Mouse (Mus musculus) c-Kit-positive CD71-positive TER-119-positive erythroid progenitor cells, embryonic 14.5 days (primary cell): ENCODE results near the gene Eppin.
"Not testable (repeated sequence)": the region's sequence is repeated elsewhere in the genome, so short reads cannot be mapped to it uniquely, and the experiment has no call there.

Experiments used
- DNase-seq: peaks from one replicate; pipeline ENCODE4 v3.0.0-alpha.2; 2013; ENCODE audit warnings: low spot score

Eppin gene

DNA sequence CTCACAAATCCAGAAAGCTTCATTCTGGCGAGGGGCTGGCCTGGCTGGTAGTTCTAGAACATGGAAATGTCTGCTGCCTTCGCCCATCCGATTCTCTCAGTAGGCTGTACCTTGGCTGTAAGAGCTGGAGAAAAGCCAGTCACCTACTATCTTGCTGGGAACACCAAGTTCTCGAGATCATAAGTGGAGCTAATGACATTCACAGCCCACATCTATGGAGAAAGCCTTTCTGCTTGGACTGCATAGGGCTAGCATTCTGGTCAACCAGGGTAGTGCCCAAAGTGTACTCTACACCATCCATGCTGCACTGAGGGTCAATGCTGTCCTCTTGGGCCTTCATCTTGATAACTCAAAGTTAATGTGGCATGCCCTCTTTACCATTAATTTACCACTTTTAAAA lies at the start of gene Eppin:
TSS of gene Eppin (minus strand) at position 101 of the 400 bp plus-strand sequence.
- DNase-seq: no peak

DNA sequence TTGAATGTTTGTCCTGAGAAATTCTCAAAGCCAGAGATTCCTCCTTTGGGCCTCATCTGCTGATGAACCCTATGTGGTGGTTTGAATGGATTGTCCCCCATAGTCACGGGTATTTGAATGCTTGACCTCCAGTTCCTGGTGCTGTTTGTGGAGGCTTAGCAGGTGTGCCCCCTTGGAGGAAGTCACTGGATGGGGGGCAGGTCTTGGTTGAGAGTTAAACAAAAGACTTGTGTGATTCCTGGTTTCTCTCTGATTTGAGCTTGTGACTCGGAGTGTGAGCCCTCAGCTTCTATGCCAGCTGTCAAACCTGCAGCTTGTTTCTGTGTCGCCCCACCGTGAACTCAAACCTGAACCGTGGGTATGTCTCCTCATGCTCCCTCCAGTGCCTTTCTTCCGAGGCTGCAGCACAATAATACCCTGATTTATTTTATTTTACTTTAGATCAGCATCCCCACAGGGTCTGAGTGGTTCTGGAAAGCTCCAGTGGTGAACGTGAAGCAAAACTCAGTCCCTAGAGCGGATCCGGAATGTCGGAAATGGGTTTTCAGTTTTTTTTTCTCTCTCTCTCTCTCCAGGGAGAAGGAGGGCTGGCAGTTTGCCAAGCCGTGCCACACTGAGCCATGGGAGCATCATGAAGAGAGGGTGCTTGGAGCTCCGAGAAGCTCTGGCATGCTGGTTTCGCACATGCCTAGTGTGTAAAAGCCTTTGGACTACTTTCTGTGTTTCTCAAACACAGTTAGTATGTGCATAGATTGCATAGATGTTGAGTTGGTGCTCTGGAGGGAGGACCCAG lies 48.7 kb upstream of the Eppin start:
- DNase-seq: no peak

DNA sequence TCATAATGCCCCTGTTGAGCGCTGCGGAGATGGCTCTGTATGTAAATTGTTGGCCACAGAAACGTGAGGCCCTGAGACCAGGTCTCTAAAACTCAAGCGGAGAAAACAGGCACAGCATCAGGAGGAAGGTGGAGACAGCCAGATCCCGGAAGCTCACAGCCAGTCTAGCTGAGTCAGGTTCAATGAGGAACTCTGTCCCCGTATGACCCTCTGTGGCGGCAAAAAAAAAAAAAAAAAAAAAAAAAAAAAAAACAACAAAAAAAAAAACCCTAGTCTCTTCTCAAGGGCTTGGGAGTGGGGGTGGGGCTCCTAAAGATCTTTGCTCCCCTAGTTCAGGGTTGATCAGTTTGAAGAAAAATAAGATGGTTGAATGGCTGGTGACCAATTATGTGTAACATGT lies 47.7 kb upstream of the Eppin start:
- DNase-seq: no peak

DNA sequence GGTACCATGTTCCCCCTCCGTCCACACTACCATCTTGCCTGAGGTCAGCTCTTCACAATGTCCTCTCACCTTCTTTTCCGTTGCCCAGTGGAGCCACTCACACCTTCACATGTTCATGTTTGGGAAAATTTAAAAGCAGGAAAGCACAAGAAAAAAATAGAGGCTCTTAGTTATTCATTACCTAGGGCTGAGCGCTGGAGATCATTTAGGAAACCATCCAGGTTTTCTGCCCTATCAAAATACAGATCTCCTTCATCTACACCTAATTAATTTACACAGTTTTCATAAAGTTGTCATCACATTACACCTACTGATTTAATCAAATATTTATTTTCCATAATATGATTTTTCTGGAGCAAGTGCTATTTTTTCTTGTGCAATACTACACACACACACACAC lies 45.3 kb upstream of the Eppin start, which contains the start of gene Wfdc16:
TSS of gene Wfdc16 (minus strand) at position 101 of the 400 bp plus-strand sequence.
- no peak for DNase-seq

DNA sequence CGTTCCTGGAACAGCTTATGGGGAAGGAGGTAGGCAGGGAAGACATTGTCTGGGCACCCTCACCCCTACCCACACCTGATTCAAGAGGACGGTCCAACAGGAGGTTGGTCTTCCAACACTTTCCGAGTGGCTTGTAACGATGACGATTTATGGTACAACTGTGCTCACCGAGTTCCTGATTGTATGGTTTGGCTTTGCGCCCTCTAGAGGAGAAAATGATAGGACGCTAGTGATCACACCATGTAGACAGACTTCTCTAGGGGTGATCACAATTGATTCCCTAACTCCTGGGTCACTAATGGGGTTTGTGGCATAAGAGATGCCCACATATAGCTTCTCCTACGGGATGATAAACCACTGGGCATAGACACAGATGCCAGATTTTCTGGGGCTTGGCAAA lies 41.9 kb upstream of the Eppin start:
- peak; percentile 5 for DNase-seq

DNA sequence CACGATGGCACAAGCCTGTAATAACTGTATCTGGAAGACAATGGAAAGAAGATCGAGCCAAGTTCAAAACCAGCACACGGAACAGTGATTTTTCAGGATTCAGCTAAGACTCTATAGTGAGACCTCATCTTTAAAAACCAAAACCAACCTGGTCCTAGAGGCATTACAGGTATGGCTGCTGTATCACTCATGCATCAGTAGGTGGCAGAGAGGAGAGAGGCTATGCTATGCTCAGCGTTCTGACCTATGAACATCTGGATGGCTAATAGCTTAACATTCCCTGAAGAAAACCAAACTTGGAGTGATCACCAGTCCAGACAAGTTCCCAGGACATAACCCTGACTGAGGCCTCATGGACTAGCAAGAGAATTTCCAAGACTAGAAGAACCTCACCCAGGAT lies 28.4 kb upstream of the Eppin start:
- DNase-seq: no peak

DNA sequence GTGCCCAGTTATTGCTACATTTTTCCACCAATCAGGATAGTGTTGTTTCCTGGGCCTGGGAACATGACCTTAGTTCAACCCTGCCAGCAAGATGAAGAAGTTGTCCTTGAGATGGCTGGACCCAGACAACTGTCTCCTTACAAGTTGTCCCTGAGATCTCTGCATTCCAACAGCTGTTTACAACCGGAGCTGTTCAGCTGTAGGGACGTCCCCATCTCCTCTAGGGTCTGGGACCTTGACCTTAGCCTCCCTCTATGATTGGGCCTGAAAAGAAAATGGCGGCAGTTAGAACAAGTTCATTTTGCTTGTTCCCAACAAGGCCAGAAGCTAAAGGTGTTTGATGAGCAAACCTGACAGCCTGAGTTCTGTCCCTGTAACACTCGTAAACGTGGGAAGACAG lies 25.7 kb upstream of the Eppin start:
- DNase-seq: no peak

DNA sequence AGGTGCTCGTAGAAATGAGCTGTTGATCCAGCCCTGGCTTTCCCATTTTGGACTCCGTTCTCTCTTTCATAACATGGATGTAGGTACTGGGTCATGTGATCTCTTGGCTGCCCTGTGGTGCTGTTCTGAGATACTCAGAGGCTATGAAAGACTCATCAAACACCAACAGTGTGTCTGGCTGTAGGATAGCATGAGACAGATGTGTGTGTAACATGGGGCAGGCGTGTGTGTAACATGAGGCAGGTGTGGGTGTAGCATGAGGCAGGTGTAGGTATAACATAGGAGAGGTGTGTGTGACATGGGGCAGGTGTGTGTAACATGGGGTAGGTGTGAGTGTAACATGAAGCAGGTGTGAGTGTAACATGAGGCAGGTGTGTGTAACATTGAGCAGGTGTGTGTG lies 22.0 kb upstream of the Eppin start:
- DNase-seq: no peak

DNA sequence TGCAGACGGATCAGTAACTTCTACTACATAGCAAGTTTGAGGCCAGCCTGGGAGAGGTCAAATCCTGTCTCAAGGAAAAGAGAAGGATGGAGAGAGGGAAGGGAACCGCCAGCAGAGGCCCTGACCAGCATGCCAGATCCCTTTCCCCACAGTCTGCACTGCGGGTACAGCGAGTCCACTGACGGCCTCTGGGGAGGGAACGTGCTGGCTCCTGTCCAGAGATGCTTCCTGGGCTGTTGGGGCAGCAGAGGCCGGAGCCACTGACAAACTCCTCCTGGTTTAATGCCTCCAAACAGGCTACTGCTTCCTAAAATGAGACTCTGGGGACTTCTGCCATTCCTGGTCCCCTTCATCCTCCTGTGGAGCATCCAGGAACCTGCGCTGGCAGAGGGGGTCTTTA lies 20.1 kb upstream of the Eppin start, which contains the start of the genes Wfdc6b and Wfdc8:
TSS of gene Wfdc6b (plus strand) at position 52 of the 400 bp plus-strand sequence.
TSS of gene Wfdc8 (minus strand) at position 156 of the 400 bp plus-strand sequence.
- not testable (repeated sequence) for DNase-seq

DNA sequence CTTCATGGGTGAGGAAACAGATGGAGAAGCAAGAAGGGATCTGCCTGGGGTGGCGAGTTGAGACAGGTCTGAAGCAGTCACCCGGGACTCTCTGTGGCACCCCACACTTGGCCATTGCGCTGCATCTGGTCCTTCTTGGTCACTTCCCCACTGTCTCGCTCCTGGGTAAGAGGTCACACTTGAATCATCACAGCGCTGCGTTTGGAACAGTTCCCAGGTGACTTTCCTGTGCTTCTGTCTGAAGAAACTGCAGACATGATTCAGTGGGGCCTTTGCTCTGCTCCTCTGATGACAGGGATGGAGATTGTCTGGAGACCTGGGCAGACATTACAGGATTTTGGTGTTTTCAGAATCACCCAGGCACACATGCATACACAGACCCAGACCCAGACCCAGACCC lies 15.4 kb upstream of the Eppin start:
- no peak for DNase-seq

DNA sequence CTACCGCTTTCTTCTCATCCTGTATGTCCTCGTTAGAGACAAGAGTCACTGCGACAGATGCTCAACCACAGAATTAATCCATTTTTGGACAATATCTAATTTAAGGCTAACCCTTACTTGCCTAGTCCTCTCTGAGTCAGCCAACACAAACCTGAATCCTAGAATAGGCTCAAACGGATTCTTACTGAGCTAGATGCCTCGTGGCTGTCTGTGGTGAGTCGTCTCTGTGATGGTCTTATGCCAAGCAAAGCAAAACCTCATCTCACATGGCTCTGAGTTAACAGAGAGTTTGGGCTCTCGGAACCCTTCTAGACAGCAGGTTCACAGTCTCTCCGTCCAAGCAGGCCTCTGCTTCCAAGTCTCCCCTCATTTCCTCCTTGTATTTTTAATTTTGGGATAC lies 11.0 kb upstream of the Eppin start:
- no peak for DNase-seq

DNA sequence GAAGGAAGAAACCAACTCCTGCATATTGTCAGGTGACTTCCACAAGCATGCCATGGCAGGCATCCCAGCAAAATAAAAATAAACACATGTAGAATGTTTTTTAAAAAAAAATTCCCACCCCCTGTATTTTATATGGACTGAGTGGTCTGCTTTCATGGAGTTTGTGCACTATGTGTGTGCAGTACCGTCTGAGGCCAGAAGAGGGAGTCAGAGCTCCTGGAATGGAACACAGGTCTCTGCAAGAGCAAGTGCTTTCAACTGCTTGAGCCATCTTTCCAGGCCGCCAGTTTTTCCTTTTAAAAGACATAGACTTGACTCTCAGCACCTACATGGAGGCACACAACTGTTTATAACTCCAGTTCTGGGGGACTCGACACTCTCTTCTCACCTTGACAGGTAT lies 10.1 kb upstream of the Eppin start:
- DNase-seq: no peak

DNA sequence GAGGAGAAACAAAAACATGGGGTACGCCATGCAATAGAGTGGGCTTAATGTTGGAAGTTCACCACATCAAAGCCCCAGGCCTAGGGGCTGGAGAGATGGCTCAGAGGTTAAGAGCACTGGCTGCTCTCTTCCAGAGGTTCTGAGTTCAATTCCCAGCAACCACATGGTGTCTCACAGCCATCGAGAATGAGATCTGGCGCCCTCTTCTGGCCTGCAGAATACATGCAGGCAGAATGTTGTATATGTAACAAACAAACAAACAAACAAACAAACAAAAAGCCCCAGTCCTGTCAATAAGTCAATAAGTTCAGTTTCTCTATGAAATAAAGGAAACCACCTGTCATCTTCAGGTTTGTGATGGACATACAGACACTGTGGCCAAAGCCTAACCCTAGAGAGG lies 6.8 kb upstream of the Eppin start:
- no peak for DNase-seq

DNA sequence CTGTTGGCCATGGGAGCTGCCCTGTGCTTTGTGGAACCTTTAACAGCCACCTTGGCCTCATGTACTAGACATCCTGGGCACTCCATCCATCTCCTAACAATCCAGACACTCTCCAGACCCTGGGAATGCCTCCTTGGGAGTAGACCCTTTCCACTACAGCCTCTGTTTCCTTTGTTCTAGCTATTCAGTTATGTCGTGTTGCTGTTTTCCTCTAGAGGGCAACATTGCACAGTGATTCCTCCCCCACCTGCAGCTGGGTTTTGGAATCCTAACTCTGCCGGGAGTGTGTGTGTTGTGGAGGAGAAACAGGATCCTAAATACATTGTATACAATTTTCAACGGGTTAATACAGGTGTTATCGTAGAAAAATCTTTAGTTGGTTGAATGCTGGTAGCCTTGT lies 1.4 kb downstream of the Eppin start:
- DNase-seq: no peak

DNA sequence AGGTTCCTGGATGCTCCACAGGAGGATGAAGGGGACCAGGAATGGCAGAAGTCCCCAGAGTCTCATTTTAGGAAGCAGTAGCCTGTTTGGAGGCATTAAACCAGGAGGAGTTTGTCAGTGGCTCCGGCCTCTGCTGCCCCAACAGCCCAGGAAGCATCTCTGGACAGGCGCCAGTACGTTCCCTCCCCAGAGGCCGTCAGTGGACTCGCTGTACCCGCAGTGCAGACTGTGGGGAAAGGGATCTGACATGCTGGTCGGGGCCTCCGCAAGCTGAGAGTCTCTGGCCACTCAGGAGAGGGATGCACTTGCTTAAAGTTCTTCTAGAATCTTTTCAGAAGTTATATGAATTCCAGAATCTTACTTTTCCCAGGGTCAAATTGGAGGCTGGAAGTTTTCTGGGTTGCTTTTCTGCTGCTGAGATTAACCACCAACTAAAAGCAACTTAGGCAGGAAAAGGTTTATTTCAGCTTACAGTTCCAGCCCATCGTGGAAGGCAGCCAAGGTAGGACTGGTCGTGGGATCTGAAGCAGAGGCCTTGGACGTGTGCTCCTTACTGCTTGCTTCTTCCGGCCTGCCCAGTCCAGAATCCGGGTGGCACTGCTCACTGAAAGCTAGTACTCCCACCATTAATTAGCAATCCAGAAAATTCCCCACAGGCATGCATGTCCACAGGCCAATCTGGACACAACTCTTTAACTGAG lies 8.2 kb downstream of the Eppin start, which contains the start of gene Wfdc6a:
TSS of gene Wfdc6a (minus strand) at position 423 of the 701 bp plus-strand sequence.
- not testable (repeated sequence) for DNase-seq

DNA sequence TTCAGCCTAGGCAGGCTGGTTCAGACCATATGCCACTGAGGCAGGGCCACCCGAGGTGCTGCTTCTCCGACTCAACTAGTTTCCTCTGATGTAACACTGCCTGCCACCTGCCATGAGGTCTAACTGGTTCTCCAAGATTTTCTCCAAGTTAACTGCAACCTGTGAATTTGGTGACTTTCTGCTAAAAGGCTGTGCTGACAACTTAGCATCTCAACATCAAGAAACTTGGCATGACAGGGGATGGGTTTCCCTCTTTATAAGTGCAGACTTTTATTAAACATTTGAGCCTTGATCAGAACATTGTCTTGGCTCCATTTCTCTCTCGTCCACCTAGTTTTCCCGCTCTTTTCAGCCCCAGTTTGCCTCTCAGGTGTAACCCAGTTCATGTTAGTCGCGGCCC lies 20.0 kb downstream of the Eppin start, which contains the start of gene Spint3:
TSS of gene Spint3 (minus strand) at position 101 of the 400 bp plus-strand sequence.
- DNase-seq: not testable (repeated sequence)

DNA sequence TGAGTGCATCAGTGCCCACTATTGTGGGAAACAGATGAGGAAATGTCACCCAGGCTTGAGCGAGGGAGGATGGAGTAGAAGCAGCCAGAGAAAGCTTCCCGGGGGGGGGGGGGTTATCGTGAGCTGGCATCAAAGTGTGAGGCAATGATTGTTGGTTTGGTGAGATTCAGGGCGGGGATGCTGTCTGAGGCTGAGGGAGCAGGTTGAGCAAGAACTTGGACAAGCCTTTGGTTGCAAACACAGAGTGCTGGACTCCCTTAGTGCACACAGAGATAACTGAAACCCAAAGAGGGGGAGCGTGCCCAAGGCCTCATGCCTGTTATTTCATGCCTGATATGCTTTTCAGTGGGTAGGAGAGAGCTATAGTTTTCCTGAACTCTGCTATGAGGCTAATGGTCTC lies 25.9 kb downstream of the Eppin start:
- DNase-seq: no peak

DNA sequence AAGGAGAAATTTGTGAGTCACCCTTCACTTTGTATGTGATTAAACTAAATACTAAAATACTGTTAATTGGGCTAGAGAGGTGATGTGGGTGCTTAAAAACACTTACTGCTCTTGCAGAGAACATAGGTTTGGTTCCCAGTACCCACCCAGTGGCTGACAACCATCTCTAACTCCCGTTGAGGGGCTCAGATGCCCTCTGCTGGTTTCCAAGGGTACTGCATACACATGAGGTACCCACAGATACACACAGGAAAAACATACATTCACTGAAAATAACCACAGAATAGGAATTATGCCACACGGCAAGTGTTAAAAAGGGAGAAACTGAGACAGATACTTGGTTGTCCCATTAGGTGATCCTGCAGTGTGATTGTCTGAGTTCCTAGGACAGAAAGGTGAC lies 26.4 kb downstream of the Eppin start:
- peak; percentile 9 for DNase-seq

DNA sequence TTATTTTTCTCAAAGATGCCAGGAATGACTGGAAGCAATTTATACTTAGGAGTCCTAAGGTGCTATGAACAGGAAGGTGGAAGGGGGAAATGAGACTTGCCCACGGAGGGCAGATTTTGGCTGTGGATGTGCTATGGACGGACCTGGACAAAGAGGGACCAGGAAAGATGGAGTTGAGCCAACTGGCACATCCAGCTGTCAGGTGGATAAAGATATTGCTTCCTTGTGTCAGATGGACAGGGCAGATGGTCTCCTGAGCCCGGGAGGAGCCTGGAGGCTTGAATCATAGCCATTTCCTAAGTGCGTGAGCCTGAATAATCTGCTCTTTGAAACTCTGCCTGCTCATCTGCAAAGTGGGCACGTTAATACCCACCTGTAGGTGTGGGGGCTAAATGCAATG lies 29.0 kb downstream of the Eppin start:
- no peak for DNase-seq

DNA sequence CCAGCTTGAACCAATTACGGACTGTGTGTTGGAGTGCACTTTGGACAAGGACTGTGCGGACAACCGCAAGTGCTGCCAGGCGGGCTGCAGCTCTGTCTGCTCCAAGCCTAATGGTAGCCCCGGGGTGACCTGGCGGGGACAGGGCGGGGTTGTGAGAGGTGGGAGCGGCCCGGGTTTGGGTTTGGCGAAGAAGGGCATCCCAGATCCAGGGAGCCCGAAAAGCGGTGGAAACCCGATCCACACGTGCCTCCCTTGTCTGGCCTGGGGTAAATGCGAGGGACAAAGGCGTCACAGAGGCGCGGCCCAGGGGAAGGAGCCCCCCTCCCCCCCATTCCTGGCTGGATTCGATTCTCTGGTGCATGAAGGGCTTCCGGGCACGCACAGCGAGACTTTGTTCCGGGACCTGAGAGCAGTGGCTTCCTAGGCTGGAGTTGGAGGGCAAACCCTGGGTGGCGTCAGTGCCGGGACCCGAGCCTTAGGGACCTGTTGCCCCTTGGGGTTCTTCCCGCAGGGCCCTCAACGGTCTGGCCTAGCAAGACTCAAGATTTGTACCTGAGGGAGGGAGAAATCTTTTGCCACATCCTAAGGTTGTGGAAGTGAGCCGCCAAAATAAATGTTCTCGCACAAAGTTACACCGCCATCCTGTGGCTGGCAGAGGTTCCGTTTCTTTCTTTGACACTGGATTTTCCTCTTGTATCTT lies 29.9 kb downstream of the Eppin start:
- DNase-seq: no peak

DNA sequence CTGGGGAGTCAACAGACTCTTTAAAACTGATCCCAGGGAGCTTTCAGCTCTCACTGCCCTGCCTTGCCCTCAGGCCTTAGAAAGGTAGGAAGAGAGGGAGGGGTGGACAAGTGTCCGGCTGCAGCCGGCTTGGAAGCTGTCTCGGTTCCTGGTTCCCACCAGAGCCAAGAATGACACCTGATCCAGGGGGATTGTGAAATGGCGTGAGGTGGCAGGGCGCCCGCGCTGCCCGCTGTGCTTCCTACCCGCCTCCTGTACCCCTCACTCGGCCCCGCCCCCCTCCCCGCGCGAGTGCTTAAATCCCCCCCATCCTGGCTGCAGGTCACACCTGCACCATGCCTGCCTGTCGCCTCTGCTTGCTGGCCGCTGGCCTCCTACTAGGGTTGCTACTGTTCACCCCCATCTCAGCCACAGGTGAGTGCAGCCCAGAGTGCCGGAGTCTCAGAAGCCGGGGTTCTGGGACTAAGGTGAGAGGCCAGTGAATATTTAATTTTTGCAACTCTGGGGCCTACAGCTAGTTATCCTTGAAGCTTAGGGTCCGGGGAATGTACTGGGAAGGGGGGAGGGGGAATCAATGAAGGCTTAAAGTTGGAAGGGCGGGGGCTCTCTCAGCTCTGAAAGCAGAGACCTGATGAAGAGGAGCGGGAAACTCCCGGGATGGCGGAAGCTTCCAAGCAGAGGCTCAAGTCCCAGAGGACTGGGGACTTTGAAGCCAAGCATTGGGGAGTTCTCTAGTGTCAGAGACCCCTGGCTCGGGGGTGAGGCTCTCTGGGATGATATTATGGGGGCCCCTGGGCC lies 30.8 kb downstream of the Eppin start, which contains the start of gene Wfdc2:
TSS of gene Wfdc2 (plus strand) at position 23 of the 798 bp plus-strand sequence.
- no peak for DNase-seq

DNA sequence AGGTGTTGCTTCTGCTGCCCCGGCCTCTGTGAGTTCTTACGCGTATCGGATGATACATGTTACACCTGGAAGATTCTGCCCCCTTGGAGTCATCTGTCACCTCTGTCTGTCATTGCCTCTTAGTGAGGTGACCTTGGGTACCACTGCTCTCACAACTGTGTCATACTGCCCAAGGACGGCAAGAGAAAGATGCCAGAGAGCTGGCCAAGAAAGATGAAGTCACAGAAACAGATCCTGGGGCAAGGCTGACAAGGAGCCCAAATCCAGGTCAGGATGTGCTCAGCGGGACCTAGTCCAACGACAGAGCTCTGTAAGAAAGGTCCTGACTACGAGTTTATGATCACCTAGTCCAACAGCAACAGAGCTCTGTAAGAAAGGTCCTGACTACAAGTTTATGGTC lies 33.3 kb downstream of the Eppin start:
- DNase-seq: no peak
